Mouse (Mus musculus) liver (tissue): ENCODE results near the gene Arpp19.
A peak's percentile ranks its signal among the peaks of the same experiment; 100 is the strongest.

Experiments
- DNase-seq: peaks from one replicate; pipeline ENCODE4 v3.0.0-alpha.2; 2020; ENCODE audit warnings: mixed read lengths

The Arpp19 gene

GRCm38 (mm10) chr9:75040566-75040965, 3.2 kb downstream of the Arpp19 start:
- no peak for DNase-seq

- DNase-seq: no peak
These were observed 4.6 kb downstream of the Arpp19 start for GRCm38 (mm10) chr9:75041840-75042525.

GRCm38 (mm10) chr9:75043191-75043590, 5.8 kb downstream of the Arpp19 start:
- no peak for DNase-seq

- DNase-seq: no peak
These were observed 9.7 kb downstream of the Arpp19 start for GRCm38 (mm10) chr9:75047079-75047478.

- no peak for DNase-seq
These were observed 11.7 kb downstream of the Arpp19 start for GRCm38 (mm10) chr9:75049100-75049499.

GRCm38 (mm10) chr9:75050003-75050402, 12.6 kb downstream of the Arpp19 start:
- DNase-seq: peak; percentile 47

GRCm38 (mm10) chr9:75051841-75052240, 14.4 kb downstream of the Arpp19 start:
- DNase-seq: no peak

GRCm38 (mm10) chr9:75055046-75055445, 17.6 kb downstream of the Arpp19 start:
- DNase-seq: no peak

GRCm38 (mm10) chr9:75064678-75065331, 27.4 kb downstream of the Arpp19 start:
- DNase-seq: no peak

- no peak for DNase-seq
These were observed 33.1 kb downstream of the Arpp19 start, which contains the start of gene Myo5a for GRCm38 (mm10) chr9:75070457-75071028. Myo5a (plus strand) TSS chr9:75071015.

GRCm38 (mm10) chr9:75071029-75071705, 33.8 kb downstream of the Arpp19 start:
- peak; percentile 83 for DNase-seq

- DNase-seq: peak; percentile 7
These were observed 34.3 kb downstream of the Arpp19 start for GRCm38 (mm10) chr9:75071706-75072192.

- no peak for DNase-seq
These were observed 34.9 kb downstream of the Arpp19 start for GRCm38 (mm10) chr9:75072361-75072760.

GRCm38 (mm10) chr9:75077191-75077590, 39.8 kb downstream of the Arpp19 start:
- DNase-seq: no peak

- DNase-seq: no peak
These were observed 47.9 kb downstream of the Arpp19 start for GRCm38 (mm10) chr9:75085242-75085824.

- no peak for DNase-seq
These were observed 50.4 kb downstream of the Arpp19 start for GRCm38 (mm10) chr9:75087823-75088222.

- no peak for DNase-seq
These were observed 51.9 kb downstream of the Arpp19 start for GRCm38 (mm10) chr9:75089285-75089684.

GRCm38 (mm10) chr9:75092134-75092533, 54.7 kb downstream of the Arpp19 start:
- DNase-seq: no peak

GRCm38 (mm10) chr9:75094762-75095161, 57.3 kb downstream of the Arpp19 start:
- DNase-seq: no peak

- no peak for DNase-seq
These were observed 61.5 kb downstream of the Arpp19 start for GRCm38 (mm10) chr9:75098937-75099336.

- no peak for DNase-seq
These were observed 62.9 kb downstream of the Arpp19 start for GRCm38 (mm10) chr9:75100157-75100781.

GRCm38 (mm10) chr9:75102131-75102530, 64.7 kb downstream of the Arpp19 start:
- no peak for DNase-seq
